Mouse (Mus musculus) granulocyte monocyte progenitor cell, adult 5-6 weeks (primary cell): ENCODE measurements around the gene Drg1. TPM values are rescaled to one million over a fixed set of nuclear protein-coding genes. Genes with fewer than 3 reads are reported as not detected.
"Not testable (repeated sequence)": the region's sequence is repeated elsewhere in the genome, so short reads cannot be mapped to it uniquely, and the experiment has no call there.

Experiments
- ATAC-seq: replicated peaks from 2 replicates; pipeline ENCODE4 v1.8.0; 2016; ENCODE audit warnings: mild to moderate bottlenecking, moderate TSS enrichment, inconsistent platforms; ENCODE audit not compliant: poor library complexity, severe bottlenecking
- total RNA-seq, 2 experiments: library from RNA; stranded (forward) in 1 of 2; stranded (reverse) in 1 of 2; fragments of 200-712, 200-1000 nt in 1 of 2; fragments of >200 nt in 1 of 2; fragmentation: Nextera tagmentation in 1 of 2; gene quantifications; 2 replicates each; pipeline ENCODE4 v1.2.3; 2014 to 2017

Drg1 gene
- total RNA-seq, 2 experiments from 2014 or later, result 172 to 229 TPM

GRCm38 (mm10) chr11:3232248-3232647 is 34.0 kb downstream of the Drg1 start:
- ATAC-seq, result peak; percentile 60

DNA sequence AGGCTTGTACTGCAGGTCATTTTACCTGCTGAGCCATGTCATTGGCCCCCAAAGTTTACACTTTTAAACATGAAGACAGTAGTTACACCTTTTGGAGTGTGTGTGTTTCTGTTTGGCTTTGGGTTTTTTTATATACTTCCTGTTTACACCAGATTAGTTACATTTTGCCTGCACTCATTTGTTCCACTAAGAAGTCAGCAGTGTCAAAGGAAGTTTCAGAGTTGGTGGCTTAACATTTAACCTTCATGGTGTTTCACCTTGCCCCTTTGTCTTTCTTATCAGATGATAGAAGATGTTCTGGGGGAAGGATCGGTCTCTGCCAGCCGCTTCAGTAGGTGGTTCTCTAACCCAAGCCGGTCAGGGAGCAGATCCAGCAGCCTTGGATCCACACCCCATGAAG is 39.1 kb downstream of the Drg1 start:
- ATAC-seq, result no peak

GRCm38 (mm10) chr11:3223105-3223504 is 43.1 kb downstream of the Drg1 start:
- ATAC-seq, result no peak

DNA sequence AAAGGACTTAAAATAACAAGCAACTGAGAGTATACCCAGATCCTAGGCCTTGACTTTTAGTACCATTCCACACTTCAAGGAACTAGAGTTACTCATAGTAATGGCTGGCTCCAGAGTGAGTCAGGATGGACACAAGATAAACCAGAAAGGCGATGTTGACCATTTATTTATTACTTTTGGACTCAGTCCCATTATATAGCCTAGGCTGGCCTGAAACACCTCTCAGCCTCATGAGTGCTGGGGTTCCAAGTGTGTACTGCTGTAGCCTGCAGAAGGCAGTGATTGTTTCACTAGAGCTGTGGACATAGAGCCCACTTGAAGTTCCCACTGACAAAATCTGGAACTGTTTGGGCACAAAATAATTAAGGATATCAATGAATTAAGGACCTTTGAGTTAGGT is 53.7 kb downstream of the Drg1 start:
- no peak for ATAC-seq

DNA sequence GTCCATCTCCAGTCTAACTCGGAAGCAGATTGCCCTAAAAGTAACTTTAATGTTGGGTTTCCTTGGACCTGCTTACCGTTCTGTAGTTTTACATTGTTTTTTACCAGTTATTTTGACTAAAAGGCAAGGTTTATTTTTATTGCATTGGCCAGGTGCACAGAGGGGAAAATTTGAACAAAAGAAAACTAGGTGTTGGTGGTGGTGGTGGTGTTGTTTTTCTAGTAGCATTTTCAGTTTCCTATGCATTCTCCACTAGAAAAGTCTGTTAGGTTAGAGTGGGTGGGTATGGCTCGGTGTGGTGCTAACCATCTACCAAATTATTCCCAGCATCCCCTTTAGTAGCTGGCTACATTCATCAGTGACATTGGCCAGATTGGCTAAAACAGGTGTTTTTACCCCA is 59.4 kb downstream of the Drg1 start:
- ATAC-seq, result no peak

DNA sequence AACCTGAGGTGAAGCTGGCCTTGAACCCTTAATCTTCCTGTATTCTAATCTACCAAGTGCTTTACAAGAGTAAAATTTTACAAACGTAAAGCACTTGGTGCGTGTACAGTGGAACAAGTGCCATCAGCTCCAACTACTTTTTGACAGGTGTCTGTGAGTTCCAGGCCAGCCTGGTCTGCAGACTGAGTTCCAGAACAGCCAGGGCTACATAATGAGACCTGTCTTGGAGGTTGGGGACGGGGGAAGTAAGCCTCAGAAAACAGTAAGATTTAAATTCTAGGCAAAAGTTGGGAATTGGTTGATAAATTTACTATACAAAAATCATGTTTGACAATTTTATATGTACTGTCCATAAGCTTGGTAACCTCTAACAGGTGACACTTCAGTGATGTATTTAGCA is 61.0 kb downstream of the Drg1 start:
- ATAC-seq, result no peak

- ATAC-seq, result no peak
These were observed 62.4 kb downstream of the Drg1 start for GRCm38 (mm10) chr11:3203771-3204170.

GRCm38 (mm10) chr11:3202781-3203441 is 63.3 kb downstream of the Drg1 start:
- peak; percentile 22 for ATAC-seq

DNA sequence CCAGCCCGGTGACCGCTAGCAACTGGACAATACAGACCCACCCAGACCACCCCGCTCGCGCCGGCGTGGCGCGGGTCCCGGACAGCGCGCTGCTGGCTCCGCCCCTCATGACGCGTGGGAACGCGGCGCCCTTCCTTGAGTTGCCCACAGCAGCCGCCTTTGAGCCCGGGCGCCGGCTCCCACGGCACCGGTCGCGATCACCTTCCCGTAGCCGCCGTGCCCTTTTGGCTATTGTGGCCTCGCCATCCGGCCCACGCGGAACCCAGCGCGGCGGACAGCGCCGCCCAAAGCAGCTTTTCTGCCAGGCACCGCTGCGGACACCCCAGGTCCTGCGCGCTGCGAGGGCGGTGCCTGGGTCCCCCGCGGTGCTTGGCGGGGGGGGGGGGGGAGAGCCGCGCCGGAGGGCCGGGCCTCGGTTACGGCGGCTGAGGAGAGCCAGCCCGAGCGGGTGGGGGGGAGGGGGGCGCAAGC is 63.9 kb downstream of the Drg1 start, which contains the start of gene Eif4enif1:
Eif4enif1 (plus strand) TSS at position 162 of the 471 bp plus-strand sequence.
- ATAC-seq, result peak; percentile 47

- ATAC-seq, result peak; percentile 5
These were observed 64.6 kb downstream of the Drg1 start for GRCm38 (mm10) chr11:3201326-3202230.

- not testable (repeated sequence) for ATAC-seq
These were observed 65.6 kb downstream of the Drg1 start for GRCm38 (mm10) chr11:3200636-3201035.

DNA sequence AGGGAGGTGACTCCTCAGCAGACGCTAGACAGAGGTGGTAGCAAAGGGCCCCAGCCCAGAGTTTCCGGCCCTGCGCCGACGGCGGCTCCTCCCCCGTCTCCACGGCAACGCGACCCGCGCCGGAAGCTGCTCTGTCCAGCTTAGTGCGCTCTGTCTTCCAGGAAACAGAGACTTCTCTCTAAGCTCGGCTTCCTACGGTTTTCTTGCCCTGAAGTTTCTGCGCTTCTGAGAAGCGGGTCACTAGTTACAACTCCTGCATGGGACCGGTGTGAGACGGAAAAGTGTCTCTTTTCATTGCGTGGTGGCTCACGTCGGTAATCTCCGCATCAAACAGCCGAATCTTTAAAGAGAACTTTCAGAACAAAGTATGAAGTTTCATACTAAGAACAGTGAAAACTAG is 72.9 kb downstream of the Drg1 start, which contains the start of gene Sfi1:
Sfi1 (minus strand) TSS at position 101 of the 400 bp plus-strand sequence.
- ATAC-seq, result no peak

GRCm38 (mm10) chr11:3182707-3183106 is 83.5 kb downstream of the Drg1 start:
- not testable (repeated sequence) for ATAC-seq

GRCm38 (mm10) chr11:3181971-3182370 is 84.2 kb downstream of the Drg1 start:
- ATAC-seq, result not testable (repeated sequence)

DNA sequence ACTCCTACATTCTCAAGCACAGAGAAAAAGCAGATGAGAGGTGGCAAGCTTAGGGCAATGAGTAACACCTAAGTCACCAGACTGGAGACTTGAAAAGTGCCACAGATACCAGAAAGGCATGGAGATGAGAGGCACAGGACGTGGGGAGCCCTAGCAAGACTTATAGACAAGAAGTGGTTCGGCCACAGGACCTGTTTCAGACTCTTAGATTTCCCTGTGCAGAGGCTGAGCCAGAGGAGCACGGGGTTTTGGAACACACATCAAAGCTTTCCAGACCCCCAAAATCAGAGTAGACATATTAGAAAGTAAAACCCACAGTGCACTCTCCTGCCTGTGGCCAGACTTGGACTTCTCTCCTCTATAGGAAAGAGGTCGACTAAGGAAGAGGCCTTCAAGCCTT is 85.0 kb downstream of the Drg1 start:
- 0 out of 2 replicates have a peak, but pooled peaks have one; percentile 2 for ATAC-seq

- not testable (repeated sequence) for ATAC-seq
These were observed 85.6 kb downstream of the Drg1 start for GRCm38 (mm10) chr11:3180510-3181160.

DNA sequence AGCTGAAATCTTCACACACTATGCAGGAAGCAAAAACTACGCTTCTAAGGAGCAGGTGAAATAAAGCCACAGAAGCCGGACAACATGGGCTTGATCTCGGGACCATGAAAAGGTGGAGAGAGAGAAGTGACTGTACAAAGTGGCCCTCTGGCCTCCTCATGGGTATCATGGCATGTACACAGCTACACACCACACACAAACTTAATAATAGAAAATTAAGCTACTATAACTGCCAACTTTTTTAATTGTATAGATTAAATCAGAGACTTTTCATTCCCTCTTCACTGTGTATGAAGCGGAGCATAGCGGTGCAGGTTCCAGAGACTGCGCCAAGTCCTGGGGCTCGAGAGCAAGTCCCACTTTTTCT is 86.5 kb downstream of the Drg1 start:
- ATAC-seq, result not testable (repeated sequence)

DNA sequence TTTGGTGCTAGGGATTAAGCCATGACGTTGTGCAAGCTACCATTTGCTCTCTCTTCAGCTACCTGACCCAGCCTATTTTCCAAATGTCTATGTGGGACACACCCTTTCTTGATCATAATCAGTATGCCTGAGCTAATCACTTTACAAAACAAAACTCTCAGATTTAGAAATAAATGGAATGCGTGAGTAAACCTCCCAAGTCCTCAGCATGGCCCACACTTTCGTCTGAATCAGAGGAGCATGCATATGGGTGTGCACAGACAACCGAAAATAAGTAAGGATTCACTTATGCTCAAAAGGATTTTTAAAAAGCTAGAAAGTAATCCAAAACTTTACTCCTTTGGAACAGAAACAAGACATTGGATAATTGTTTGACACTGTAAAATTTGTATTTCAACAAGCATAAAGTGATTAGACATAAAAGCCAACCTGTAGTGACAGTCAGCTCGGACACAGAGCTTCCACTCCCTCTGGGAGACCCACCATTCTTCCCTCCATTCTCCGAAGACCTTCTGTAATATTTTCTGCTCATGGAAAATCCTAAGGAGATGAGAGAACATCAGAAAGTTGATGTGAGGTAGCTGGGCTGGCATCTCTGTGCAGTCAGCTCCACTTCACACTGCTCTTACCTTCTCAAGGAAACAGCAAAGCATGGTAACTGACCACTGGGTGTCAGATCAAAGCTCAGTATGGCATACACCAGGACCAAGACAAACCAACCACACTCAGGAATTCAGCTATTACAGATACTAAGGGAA is 87.1 kb downstream of the Drg1 start:
- not testable (repeated sequence) for ATAC-seq

DNA sequence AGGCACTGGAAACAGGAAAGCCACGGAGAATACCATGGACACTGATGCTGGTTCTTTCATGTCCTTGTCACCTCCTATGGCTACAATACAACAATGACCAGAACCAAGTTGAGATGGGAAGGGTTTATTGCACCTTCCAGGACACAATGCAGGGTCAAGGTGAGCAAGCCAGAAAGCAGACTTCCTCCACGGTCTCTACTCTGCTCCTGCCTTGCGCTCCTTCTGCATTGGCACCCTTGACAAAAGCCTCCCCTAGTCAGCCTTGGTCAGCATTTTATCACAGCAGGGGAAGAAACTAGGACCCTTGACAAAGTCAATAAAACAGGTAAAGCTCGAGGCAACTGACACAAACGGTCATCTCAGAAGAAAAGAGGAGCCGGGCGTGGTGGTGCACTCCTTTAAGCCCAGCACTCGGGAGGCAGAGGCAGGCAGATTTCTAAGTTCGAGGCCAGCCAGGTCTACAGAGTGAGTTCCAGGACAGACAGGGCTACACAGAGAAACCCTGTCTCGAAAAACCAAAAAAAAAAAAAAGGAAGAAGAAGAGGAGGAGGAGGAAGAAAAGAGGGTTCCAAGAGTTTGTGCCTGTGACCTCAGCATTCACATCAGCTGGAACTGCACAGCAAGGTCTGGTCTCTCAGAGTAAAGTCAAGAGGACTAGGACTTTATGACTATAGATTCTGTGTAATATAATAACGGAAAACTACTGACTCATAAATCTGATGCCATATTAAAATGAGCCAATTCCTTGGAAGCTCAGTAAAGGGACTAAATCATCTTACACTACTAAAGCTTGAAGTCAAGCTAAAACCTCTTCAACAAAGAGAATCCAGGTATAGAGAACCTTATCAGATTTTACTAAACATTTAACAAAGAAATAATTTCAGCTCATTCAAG is 92.5 kb downstream of the Drg1 start:
- ATAC-seq, result peak; percentile 21
